Mouse (Mus musculus) brain, adult 2 months (tissue): ENCODE measurements at regions not wholly inside any gene's neighbourhood (a gene's known extent, or its start where the extent isn't known, plus 50 kb on each side); places are given as distances from the start of the nearest gene placed in this dataset.

Experiments used
- DNase-seq: peaks from one replicate; pipeline ENCODE4 v3.0.0; 2011; ENCODE audit warnings: low read depth, low spot score

- DNase-seq = peak; percentile 35
These were observed 197.5 kb downstream of the Icos start for GRCm38 (mm10) chr1:61175239-61175638.

GRCm38 (mm10) chr1:61179461-61179860 lies 201.7 kb downstream of the Icos start:
- DNase-seq = peak; percentile 32

DNA sequence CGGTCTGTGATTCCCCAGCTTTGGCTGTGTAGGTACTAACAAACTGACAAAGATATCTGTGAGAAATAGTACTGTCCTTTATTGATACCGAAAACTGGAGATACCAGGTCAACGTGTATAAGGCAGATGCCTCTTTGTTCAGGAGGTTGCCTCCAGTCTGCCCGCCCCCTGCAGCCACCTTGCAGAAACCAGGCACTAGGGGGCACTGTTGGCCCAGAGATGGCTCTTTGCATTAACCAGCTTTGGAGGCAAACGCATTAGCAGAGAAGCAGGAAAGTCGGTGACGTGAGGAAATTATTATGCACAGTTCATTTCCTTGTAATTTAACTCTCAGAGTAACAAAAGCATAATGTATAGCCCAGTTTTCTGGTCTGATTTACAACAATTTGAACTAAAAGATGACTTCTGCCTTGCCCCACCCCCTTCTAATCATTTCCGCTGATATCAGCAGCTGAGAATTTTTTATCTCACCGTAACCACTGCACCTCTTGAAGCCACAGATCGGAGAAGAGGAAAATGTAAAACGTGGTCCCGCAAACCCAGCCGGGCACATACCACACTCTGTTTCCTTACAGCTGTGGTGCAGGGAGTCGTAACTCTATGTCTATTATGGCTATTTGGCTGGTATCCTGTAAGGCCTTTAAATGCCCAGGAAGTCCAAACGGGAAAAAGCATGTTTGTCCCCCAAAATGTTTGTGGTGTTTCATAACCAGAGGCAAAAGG lies 203.5 kb downstream of the Icos start:
- DNase-seq = peak; percentile 90

DNA sequence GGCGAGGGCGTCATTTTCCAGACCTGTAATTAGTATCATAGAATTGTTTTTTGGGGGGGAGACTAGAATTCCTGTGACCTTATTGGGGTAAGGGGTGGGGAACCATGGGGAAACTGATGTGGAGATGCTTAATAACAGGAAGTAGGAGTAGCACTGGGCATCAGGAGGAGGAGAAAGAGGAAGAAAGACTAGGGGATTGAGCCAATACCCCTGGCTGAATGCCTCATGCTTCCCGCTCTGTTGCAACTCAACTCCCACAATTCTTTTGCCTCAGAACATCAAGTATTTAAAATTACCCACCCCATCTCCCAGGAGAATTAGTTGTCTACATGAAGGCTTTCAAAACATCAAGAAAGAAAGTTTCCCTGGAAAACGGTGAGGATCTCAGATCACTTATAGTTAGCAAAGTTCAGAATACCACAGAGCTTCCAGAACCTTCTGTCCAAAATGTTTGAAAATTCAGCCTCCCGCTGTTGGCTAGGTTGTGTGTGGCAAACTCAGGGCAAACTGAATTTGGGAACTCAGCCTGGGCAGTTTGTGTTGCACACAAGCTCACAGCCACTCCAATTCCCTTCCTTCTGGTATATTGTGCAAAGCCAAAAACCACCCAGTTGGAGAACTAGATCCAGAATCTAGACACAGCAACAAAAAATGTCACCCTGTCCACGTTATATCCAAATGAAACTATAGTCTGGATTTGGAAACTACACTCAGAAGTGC lies 209.8 kb downstream of the Icos start:
- DNase-seq = peak; percentile 24

GRCm38 (mm10) chr1:61190921-61191320 lies 213.2 kb downstream of the Icos start:
- DNase-seq = peak; percentile 33

DNA sequence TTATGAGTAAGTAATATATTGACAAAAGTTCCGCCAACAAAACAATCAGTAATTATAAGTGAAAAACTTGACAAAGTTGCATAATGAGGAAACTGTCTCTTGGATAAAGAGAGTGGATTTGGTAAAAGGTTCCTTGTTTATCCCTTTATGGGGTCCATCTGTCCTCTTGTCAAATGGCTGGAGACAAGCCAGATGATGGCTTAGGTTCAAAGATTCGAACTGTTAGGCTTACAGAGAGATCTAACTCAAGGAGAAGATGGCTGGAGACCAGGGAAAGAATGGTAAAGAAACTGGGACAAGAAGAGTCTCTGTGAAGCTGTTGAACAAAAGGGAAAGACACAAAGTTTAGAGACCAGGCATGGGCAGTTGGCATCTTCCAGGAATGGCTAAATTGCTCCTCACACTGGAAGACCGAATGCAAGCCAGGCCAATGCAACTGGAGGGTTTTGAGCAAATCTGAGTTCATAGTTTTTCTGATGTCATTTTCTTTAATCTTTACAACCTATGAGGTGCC lies 220.9 kb downstream of the Icos start:
- DNase-seq = no peak

DNA sequence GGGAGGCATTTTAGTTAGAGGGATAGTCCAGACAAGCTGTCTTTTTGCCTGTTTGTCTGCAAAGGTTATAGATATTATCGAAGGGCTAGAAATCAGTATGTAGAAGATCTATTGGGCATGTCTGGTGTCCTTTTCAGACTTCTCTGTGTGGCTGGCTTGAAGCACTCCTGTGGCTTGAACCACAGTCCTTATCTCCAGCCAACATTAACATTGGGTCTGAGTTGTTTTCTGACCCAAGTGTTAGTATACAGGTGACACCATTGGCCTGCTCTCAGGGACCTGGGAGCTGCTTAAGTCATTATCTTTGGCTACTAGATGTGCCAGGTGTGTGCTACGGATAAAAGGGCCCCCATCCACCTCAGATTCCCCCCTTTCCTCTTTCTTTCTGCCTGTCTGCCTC lies 223.3 kb downstream of the Icos start:
- DNase-seq = no peak

DNA sequence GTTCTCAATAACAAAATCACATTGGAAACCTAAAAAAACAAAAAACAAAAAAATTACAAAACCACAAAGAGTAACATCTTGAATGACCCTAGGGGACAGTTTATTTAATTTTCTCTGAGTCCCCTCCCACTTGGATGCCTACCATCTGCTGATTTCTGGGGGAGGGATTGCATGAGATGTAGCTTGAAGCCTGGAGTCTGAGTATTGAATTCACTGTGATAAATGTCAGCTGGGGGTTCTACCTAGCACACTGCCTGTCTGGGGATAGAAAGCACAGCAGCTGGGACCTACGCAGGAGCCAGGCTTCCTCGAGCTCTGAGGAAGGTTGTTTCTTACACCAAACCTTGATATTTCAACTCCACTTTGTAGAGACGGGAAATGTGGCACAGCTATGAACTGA lies 224.4 kb downstream of the Icos start:
- DNase-seq = no peak

DNA sequence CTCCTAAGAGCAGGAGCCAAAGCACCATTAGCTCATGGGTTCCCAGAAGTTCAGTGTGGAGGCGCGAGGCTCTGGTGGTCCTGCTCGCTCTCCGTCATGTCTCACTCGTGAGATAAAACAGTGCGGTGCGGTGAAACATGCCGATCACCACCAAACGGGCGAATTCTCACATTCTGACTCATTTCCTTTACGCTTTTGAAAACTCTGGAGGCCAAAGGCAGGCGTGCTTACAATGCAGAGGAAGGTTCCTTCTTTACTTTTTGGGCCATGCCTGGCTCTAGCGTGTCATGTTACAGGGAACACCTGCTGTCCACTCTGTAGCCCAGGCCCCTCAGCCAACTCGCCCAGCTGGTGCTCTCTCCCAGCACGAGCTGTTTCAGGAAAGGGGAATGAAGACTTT lies 225.4 kb downstream of the Icos start:
- no peak for DNase-seq

GRCm38 (mm10) chr1:61203612-61204011 lies 225.9 kb downstream of the Icos start:
- no peak for DNase-seq

DNA sequence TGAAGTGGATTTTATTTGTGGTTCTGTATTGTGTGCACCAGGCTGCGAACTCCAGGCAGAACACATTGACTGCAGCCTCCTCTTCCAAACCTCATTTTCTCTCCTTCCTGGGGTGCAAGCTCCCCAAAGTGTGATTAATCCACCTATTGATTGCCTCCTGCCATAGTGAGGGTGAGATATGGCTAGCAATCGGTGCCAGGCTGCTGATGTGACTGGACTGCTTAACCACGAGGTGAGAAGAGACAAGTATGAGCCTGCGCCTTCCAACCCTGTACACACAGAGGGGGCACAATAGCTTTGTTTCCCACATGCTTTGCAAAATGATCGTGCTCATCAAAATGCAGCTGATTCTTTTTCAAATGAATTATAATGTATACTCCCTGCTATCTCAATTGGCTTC lies 227.4 kb downstream of the Icos start:
- no peak for DNase-seq

DNA sequence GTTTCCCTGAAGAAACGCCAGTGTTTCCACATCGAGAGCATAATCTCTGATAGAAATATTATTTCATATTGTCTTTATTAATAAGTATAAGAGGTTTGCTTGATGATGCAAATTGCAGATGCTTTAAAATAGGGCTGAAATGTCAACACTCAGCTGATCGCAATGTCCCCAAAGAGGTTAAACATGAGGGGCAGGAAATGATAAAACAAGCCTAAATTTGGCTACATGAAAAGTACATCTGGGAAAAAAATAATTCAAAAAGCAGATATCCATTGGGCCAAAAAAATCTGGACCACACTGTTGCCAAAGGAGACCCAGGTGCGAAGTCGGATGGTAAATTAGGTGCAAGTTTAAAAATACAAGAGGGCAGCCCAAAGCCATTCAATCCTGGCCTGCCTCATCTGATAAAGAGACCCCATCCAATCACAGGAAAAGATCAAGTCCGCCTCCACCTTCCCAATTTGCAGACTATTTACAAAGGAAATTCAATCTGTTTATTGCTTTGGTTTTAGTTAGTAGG lies 229.2 kb downstream of the Icos start:
- no peak for DNase-seq

- DNase-seq = no peak
These were observed 230.7 kb downstream of the Icos start for GRCm38 (mm10) chr1:61208386-61208785.

GRCm38 (mm10) chr1:61221131-61221530 lies 243.4 kb downstream of the Icos start:
- DNase-seq = no peak

GRCm38 (mm10) chr1:61228942-61229341 lies 251.2 kb downstream of the Icos start:
- no peak for DNase-seq

- DNase-seq = no peak
These were observed 255.3 kb downstream of the Icos start for GRCm38 (mm10) chr1:61233001-61233400.

DNA sequence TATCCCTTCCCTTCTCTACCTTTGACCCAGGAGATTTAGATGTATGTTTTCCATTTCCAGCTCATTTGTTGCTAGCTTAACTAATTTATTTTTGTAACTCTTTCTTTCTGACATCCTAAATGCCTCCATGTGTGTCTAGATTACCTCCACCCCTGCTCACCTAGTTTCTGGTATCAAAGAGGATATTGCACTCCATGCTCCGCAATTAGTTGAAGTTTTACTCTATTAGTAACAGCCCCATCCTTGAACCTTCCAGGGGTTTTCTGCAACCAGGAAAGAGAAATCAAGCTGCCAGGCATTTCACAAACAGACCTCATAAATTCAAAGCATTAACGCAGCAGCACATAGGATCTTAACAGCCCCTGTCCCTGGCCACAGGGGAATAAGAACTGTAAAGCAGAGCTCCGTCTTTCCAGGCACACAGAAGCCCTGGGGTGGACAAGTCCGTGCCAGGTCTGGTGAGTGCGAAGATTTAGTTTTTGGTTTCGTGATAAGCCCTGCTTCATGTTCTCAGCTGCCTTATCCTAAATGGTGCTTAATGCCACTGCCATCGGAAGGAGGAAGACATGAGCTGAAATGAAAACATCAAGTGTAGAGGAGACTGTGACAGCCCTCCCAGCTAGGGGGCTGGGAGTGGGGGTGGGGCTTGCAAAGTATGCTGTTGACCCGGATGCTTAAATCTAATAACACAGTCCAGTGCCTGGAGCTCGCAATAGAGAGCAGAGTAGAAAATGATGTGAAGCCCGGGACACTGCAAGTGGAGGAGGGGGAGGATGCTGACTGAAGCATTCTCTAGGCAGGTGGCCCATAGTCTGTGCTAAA lies 256.0 kb downstream of the Icos start:
- DNase-seq = no peak

GRCm38 (mm10) chr1:61234298-61234682 lies 256.6 kb downstream of the Icos start:
- no peak for DNase-seq

GRCm38 (mm10) chr1:61236511-61236910 lies 258.8 kb downstream of the Icos start:
- no peak for DNase-seq

DNA sequence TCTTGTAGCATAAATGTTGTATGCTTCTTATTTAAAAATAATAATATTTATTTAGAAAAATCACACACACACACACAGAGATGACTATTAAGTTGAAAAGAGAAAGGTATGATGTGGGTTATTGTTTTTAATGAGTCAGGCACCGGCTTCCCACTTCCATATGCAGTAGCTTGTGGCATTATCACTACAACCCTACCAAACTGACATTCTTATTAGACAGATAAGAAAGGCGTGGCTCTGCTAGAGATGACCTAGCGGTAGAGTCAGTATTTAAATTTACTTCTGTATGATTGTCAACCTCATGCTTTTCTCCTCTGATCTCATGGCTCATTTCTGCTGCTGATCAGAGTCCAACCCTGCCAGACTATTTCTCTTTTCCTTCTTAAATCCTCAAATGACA lies 260.9 kb downstream of the Icos start:
- no peak for DNase-seq

- DNase-seq = peak; percentile 42
These were observed 279.8 kb downstream of the Icos start for GRCm38 (mm10) chr1:61257561-61257960.

DNA sequence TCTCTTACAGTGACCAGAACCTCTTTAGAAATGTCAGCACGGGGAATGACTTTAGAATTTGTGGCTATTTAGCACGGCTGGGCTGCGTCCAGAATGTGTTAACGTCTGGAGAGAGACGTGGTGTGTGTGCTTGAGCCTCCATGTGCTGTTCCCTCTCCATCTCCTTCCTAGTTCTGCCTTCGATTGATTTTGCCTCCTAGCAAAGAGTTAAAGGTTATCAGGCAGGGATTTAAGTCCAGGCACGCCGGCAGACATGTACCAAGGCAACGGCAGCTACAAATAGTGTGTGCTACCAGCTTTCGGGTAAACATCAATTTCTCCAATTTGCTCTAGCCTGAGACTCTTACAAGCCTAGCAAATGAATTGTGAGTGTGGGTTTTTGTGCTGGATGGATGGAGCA lies 285.7 kb downstream of the Icos start:
- no peak for DNase-seq
